Mouse (Mus musculus) 3134 (cell line): ENCODE data around the gene Stk10.

Experiments used
- DNase-seq: peaks from one replicate; pipeline ENCODE4 v3.0.0-alpha.2; 2011; ENCODE audit warnings: low spot score; ENCODE audit not compliant: insufficient read length; ENCODE audit errors: extremely low read depth

The Stk10 gene

GRCm38 (mm10) chr11:32625677-32626076, 92.6 kb downstream of the Stk10 start:
- DNase-seq = no peak

GRCm38 (mm10) chr11:32626079-32626478, 93.0 kb downstream of the Stk10 start:
- DNase-seq = no peak

DNA sequence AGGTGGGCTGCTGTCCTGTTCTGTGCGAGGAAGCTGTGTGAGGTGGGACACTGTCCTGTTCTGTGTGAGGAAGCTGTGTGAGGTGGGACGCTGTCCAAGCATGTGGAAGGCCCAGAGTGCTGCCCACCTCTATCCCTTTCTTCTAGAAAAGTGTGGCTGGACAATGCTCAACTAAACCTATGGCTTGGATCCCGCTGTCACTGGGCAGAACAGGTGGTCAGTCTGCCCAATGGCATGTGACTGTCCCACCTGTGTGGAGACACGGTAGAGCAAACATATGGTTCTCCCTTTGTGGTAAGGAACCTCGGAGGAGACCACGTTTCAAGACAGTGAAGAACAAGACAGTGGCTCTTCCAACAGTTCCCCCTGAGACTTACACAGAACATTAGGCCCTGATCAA, 94.8 kb downstream of the Stk10 start:
- no peak for DNase-seq

DNA sequence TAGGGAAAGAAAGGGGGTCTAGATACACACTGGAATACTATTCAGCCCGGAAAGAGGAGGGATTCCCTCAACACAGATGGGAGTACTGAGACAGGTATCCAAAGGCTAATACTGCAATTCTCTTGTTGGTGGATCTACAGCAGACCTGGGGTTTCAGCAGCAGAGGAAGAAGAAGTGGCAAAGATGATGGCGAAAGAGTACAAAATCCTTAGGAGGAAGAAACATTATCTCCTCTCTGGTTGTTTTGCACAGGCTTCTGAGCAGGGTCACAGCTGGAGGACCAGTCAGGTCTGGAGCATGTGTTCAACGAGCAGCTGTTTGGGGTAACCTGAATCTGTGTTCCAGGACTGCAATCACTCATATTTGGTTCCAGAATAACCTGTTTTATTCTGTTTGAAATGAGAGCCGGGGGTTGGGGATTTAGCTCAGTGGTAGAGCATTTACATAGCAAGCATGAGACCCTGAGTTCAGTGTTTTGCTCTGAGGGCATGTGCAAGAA, 96.7 kb downstream of the Stk10 start:
- DNase-seq = no peak

DNA sequence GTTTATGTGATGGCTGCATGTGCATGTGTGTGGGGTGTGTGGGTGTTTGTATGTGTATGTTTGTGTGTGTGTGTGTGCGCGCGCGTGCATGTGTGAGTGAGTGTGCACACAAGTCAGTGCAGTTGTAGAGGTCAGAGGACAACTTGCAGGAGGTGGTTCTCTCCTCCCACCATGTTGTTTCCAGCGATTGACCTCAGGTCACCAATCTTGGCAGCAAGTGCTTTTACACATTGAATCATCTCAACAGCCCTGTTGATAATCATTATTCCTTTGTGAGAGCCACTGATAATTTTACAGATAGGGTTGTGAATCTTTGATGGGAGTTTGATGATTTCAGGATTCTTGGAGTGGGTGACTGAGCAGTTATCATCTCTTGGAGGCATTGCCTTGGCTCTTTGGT, 99.6 kb downstream of the Stk10 start:
- no peak for DNase-seq

- DNase-seq = no peak
These were observed 100.4 kb downstream of the Stk10 start for GRCm38 (mm10) chr11:32633542-32633941.

- no peak for DNase-seq
These were observed 101.0 kb downstream of the Stk10 start for GRCm38 (mm10) chr11:32634143-32634542.

DNA sequence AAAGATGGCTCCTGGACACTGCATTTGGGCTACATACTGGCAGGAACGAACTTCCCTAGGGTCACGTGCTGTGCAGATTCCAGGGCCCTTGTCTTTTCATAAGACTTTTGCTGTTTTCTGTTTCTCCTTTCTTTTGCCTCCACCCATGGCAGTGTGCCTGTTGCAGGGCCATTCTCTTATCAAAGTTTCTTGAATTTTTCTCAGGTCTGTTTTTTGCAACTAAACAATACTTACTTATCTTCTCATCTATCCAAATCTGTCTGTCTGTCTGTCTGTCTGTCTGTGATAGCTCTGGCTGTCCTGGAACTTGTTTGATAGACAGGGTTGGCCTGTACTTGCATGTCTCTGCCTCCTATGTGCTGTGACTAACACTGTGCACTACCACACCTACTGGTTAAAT, 101.7 kb downstream of the Stk10 start:
- DNase-seq = no peak

DNA sequence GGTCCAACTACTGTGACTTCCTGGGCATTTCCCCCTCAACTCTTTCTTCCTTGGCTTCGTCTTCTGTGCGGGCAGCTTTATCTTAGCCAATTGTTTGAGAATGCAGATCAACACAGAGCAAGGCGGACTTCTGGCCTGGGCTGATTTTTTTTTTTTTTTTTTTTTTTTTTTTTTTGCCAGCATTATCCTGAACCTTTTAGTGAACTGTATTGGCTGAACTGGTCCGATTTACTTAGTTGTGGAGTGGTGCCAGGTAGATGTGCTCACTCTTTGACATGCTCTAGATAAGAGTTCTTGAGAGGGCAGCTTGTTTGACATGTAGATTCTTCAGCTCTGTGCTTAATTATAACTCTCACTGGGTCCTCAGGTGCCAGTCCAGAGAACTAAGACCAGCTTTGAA, 103.2 kb downstream of the Stk10 start:
- no peak for DNase-seq

- DNase-seq = no peak
These were observed 105.6 kb downstream of the Stk10 start for GRCm38 (mm10) chr11:32638521-32639255.

DNA sequence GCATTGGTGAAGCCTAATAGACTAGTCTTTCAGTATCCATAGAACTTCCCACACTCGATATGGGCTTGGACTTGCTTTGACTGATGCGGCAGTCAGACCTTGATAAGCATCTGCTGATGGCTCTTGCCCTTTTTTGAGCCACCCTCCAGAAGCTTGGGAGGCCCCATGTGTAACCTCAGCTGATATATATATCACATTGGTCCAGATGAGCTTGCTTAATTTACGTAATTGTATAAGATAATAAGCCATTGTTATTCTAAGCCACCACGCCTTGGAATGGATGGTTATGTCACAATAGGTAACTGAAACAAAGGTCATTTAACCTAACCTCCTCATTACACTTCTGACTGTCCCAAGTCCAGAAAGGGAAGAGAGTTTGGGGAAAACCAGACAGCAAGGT, 107.5 kb downstream of the Stk10 start:
- DNase-seq = no peak

GRCm38 (mm10) chr11:32642249-32642876, 109.3 kb downstream of the Stk10 start, which contains the start of gene Fbxw11:
TSS of gene Fbxw11 (plus strand) at chr11:32642724.
- peak; percentile 96 for DNase-seq

- DNase-seq = no peak
These were observed 110.1 kb downstream of the Stk10 start for GRCm38 (mm10) chr11:32642899-32643886.

DNA sequence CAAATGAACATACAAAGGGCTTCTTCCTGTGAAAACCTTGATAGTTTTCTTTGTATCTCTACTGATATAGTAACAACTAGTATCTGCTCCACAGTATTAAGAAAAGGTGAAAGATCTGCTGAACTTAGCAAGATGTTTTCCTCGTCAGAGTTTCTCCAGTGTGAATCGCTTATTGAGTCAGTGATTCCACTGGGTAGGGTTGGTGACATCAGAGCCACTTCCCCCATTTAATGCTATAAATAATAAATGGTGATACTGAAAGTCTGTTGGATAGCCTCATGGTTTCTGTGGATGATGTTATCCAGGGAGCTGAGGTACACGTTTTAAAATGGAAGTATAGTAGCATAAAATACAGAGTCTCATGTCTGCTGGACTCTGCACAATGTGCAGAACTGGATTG, 110.9 kb downstream of the Stk10 start:
- DNase-seq = no peak

DNA sequence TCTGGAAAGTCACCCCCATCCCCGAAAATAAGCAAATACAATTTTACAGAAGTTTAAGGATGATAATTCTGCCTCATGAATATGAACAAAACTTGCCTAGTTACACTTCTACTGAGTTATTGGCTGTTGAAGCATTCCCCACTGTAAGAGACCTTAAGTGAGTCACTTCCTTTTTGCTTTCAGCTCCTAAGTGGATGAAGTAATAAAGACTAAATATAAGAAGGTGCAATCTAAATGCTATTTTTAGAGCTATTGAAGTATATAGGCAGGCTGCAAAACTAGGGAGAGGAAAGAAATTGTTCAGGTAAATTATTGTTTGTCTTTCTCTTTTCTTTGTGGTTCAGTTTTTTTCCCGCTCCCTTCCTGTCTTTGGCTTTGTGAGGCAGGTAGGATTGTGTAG, 114.2 kb downstream of the Stk10 start:
- no peak for DNase-seq

DNA sequence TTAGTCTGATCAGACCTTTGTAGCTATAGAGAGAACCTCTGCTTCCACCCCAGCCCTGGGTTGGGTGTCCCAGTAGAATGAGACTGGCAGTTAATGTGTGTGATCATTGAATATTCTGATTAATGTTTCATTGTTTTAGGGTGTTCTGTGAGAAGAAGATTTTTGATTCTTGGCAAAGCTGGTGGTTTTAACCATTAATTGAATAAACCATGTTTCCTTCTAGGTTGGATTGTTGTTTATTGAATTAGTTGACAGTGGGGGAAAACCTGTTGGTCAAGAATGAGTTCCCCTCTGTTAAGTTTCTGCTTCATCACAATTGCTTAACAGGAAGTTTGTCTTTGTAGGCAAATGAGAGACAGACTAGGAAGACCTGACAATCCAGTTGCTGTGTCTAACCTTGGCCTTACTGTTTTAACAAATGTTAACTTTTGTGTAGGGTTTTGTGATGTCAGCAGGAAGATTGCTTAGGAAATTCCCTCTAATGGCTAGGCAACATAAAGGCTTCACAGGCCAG, 117.2 kb downstream of the Stk10 start:
- no peak for DNase-seq

GRCm38 (mm10) chr11:32650893-32651590, 117.9 kb downstream of the Stk10 start:
- no peak for DNase-seq

- DNase-seq = no peak
These were observed 118.6 kb downstream of the Stk10 start for GRCm38 (mm10) chr11:32651723-32652122.

- DNase-seq = no peak
These were observed 129.1 kb downstream of the Stk10 start for GRCm38 (mm10) chr11:32662082-32662656.

DNA sequence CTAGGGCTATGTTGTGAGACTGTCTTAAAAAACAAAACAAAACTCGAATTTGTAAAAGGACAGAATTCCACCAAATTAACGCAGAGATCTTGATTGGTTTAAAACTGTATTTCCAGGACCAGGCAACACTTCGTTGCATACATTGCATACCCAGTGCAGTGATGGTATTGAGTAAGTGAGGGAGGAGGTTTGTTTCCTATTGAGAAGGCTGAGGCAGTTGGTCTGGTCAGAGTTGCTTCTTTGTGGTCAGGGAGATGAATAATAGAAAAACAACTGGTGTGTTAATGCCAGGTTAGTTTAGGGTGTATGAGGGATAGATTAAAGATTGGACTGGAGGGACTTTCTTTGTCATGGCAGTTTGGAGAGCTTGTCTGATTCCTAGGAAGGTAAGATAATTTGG, 132.5 kb downstream of the Stk10 start:
- no peak for DNase-seq
